Mouse (Mus musculus) E14TG2a.4 (cell line): Measurements from ENCODE around the gene Rnf103.

Source experiments
- CTCF ChIP-seq: conservative IDR thresholded peaks from 2 replicates; pipeline ENCODE4 v1.5.1; 2014; ENCODE audit warnings: low read length
- NANOG ChIP-seq: IDR thresholded peaks from 2 replicates; pipeline ENCODE4 v1.6.1; 2014; ENCODE audit warnings: borderline replicate concordance, low read length, mixed read lengths

GRCm38 (mm10) chr6:71469291-71469690 lies 24.4 kb upstream of the Rnf103 start:
- TF ChIP-seq CTCF (no peak), NANOG (no peak)
